Mouse (Mus musculus) limb, embryonic 14.5 days (tissue): Measurements from ENCODE around the gene Cnfn. TPM values are rescaled to one million over a fixed set of nuclear protein-coding genes. Genes with fewer than 3 reads are reported as not detected.

ENCODE experiments used
- ATAC-seq: fragments of 200-750 bp; cut with Nextera tagmentation; 2 replicates; pipeline ENCODE4 v1.8.0; 2017; ENCODE audit warnings: low read depth, moderate number of reproducible peaks, moderate TSS enrichment; ENCODE audit not compliant: low FRiP score
- DNase-seq: peaks from one replicate; pipeline ENCODE4 v3.0.0-alpha.2; 2015; ENCODE audit warnings: low spot score
- H3K27ac ChIP-seq: fragments of 300-500 bp; sonication (generic); replicated peaks from 2 replicates; pipeline ENCODE4 v1.5.1; 2014; ENCODE audit warnings: low read depth, mild to moderate bottlenecking, low read length, moderate library complexity, mixed read lengths
- H3K27me3 ChIP-seq: fragments of 300-500 bp; sonication (generic); 2 replicates; pipeline ENCODE4 v1.6.1; 2014; ENCODE audit warnings: low read length, mixed read lengths; ENCODE audit not compliant: control insufficient read depth, insufficient read depth
- H3K36me3 ChIP-seq: fragments of 300-500 bp; sonication (generic); 2 replicates; pipeline ENCODE4 v1.6.1; 2014; ENCODE audit warnings: mild to moderate bottlenecking, low read length, moderate library complexity, mixed read lengths; ENCODE audit not compliant: control insufficient read depth, insufficient read depth
- H3K4me1 ChIP-seq: fragments of 300-500 bp; sonication (generic); 2 replicates; pipeline ENCODE4 v1.6.1; 2014; ENCODE audit warnings: antibody characterized with exemption, low read length, mixed read lengths; ENCODE audit not compliant: control insufficient read depth, insufficient read depth
- H3K4me2 ChIP-seq: fragments of 300-500 bp; sonication (generic); replicated peaks from 2 replicates; pipeline ENCODE4 v1.6.1; 2014; ENCODE audit warnings: low read depth, mild to moderate bottlenecking, low read length, moderate library complexity; ENCODE audit not compliant: severe bottlenecking
- H3K4me3 ChIP-seq: fragments of 300-500 bp; sonication (generic); replicated peaks from 2 replicates; pipeline ENCODE4 v1.5.1; 2014; ENCODE audit warnings: low read length
- H3K9ac ChIP-seq: fragments of 300-500 bp; sonication (generic); 2 replicates; pipeline ENCODE4 v1.6.1; 2014; ENCODE audit warnings: mild to moderate bottlenecking, low read depth, low read length, moderate library complexity; ENCODE audit not compliant: severe bottlenecking
- H3K9me3 ChIP-seq: fragments of 300-500 bp; sonication (generic); 2 replicates; pipeline ENCODE4 v1.6.1; 2016; ENCODE audit warnings: low read length; ENCODE audit not compliant: control insufficient read depth
- POLR2A ChIP-seq: fragments of 200-500 bp; IDR thresholded peaks from 2 replicates; pipeline ENCODE4 v1.8.0; 2012; ENCODE audit warnings: inconsistent platforms, mild to moderate bottlenecking, moderate library complexity, borderline replicate concordance; ENCODE audit not compliant: insufficient read depth, insufficient read length; ENCODE audit errors: extremely low read depth
- WGBS: fragments of 180-500 bp; shearing (Covaris S2); extraction: QIAGEN DNeasy Blood & Tissue Kit; methylation state at CpG from one replicate; pipeline ENCODE4 v1.1.7; 2014; 5-methylcytosine and 5-hydroxymethylcytosine counted together
- polyA plus RNA-seq, 2 experiments: library from polyadenylated mRNA; depleted of rRNA in 1 of 2; stranded (reverse) in 1 of 2; unstranded in 1 of 2; fragments of >200 nt; fragmentation: Nextera tagmentation in 1 of 2; extraction: Ambion mirVana in 1 of 2; gene quantifications; 2 replicates each; pipeline versions ENCODE4 v1.2.1 to v1.2.3; 2012 to 2014

The Cnfn gene
- polyA plus RNA-seq, 2 experiments: 4.5 to 31.8 TPM

- Histone ChIP-seq H3K9me3 (no peaks in the 10 kb centered on the region), H3K4me3 (peak overlapping the region; percentile 53; the same call in 1 of the 2 replicates), H3K9ac (no peak overlapping the region), H3K4me1 (peaks cover 32% of the 10 kb centered on the region), H3K27ac (no peak overlapping the region), H3K27me3 (no peaks in the 10 kb centered on the region), H3K36me3 (0 out of 2 replicates have a peak, but pooled peaks cover under 1% of the 10 kb centered on the region), H3K4me2 (peak overlapping the region; percentile 62; the same call in 1 of the 2 replicates)
- TF ChIP-seq POLR2A: no peak
- no peak for DNase-seq
- 77% methylated on average over 8 of the region's 8 CpGs for WGBS
- no peak for ATAC-seq
Observed at GRCm38 (mm10) chr7:25393451-25394210, 24.1 kb upstream of the Cnfn start.

- Histone ChIP-seq H3K27me3 (no peaks in the 10 kb centered on the region), H3K4me3 (no peak overlapping the region), H3K9ac (no peak overlapping the region), H3K36me3 (peaks cover 8% of the 10 kb centered on the region), H3K27ac (no peak overlapping the region), H3K4me1 (peaks cover 32% of the 10 kb centered on the region), H3K9me3 (no peaks in the 10 kb centered on the region), H3K4me2 (no peak overlapping the region)
- 52% methylated on average over 7 of the region's 7 CpGs for WGBS
- no peak for ATAC-seq
- DNase-seq: no peak
- TF ChIP-seq POLR2A: no peak
Observed at GRCm38 (mm10) chr7:25392851-25393250, 23.3 kb upstream of the Cnfn start.

- no peak for TF ChIP-seq POLR2A
- Histone ChIP-seq H3K9ac (no peak overlapping the region), H3K4me1 (peaks cover 32% of the 10 kb centered on the region), H3K9me3 (no peaks in the 10 kb centered on the region), H3K4me3 (no peak overlapping the region), H3K27ac (no peak overlapping the region), H3K4me2 (no peak overlapping the region), H3K27me3 (no peaks in the 10 kb centered on the region), H3K36me3 (peaks cover 17% of the 10 kb centered on the region)
- ATAC-seq (no peak), DNase-seq (no peak)
- 76% methylated on average over 2 of the region's 2 CpGs for WGBS
Observed at GRCm38 (mm10) chr7:25391856-25392453, 22.4 kb upstream of the Cnfn start.

- DNase-seq: no peak
- Histone ChIP-seq H3K9ac (no peak overlapping the region), H3K27ac (no peak overlapping the region), H3K9me3 (no peaks in the 10 kb centered on the region), H3K4me2 (no peak overlapping the region), H3K36me3 (peaks cover 24% of the 10 kb centered on the region), H3K4me1 (peaks cover 36% of the 10 kb centered on the region), H3K4me3 (no peak overlapping the region), H3K27me3 (no peaks in the 10 kb centered on the region)
- TF ChIP-seq POLR2A: no peak
- ATAC-seq: no peak
- 66% methylated on average over 2 of the region's 2 CpGs for WGBS
Observed at GRCm38 (mm10) chr7:25390986-25391385, 21.5 kb upstream of the Cnfn start.

GRCm38 (mm10) chr7:25390054-25390770, 20.7 kb upstream of the Cnfn start:
- DNase-seq (peak; percentile 21), ATAC-seq (no peak)
- Histone ChIP-seq H3K27me3 (no peaks in the 10 kb centered on the region), H3K4me2 (no peak overlapping the region), H3K9ac (peak overlapping the region; percentile 16; the same call in 1 of the 2 replicates), H3K9me3 (no peaks in the 10 kb centered on the region), H3K27ac (no peak overlapping the region), H3K4me1 (peaks cover 37% of the 10 kb centered on the region), H3K4me3 (no peak overlapping the region), H3K36me3 (peaks cover 31% of the 10 kb centered on the region)
- no peak for TF ChIP-seq POLR2A
- 46% methylated on average over 8 of the region's 8 CpGs for WGBS
